Mouse (Mus musculus) gastrocnemius, adult 2 months (tissue): ENCODE results near the gene Hivep2. TPM values are rescaled to one million over a fixed set of nuclear protein-coding genes. Genes with fewer than 3 reads are reported as not detected.

Experiments used
- DNase-seq: peaks from one replicate; pipeline ENCODE4 v3.0.0; 2022
- H3K27ac ChIP-seq: fragments of 200-600 bp; 2 replicates; pipeline ENCODE4 v1.8.1; 2022; ENCODE audit warnings: mild to moderate bottlenecking
- H3K4me3 ChIP-seq: fragments of 200-600 bp; 2 replicates; pipeline ENCODE4 v1.8.1; 2022; ENCODE audit warnings: mild to moderate bottlenecking, moderate library complexity
- CTCF ChIP-seq: fragments of 200-600 bp; IDR thresholded peaks from 2 replicates; pipeline ENCODE4 v1.8.1; 2022; ENCODE audit warnings: antibody characterized with exemption, mild to moderate bottlenecking, moderate library complexity
- intact Hi-C: fragments of 180-260 bp; cut with DNase I; formaldehyde crosslinking; loops from one replicate; pipeline ENCODE4 v1.15.1; 2025
- total RNA-seq, 2 experiments: library from RNA; stranded (reverse); gene quantifications; 2 replicates each; pipeline ENCODE4 v1.2.3; 2021

The Hivep2 gene
- total RNA-seq, 2 experiments from 2014 or later, result 40.5 to 42.0 TPM

- DNase-seq, result peak; percentile 35
- Histone ChIP-seq H3K4me3 (no peak overlapping the region), H3K27ac (peak overlapping the region; percentile 82)
- intact Hi-C loops, result no loop called here
- TF ChIP-seq CTCF, result peak; percentile 57
Observed at GRCm38 (mm10) chr10:14046935-14047334, 81.1 kb downstream of the Hivep2 start.

- peak overlapping the region; percentile 82 for H3K27ac ChIP-seq
- peak overlapping the region; percentile 56 for H3K4me3 ChIP-seq
- intact Hi-C loops, result no loop called here
- TF ChIP-seq CTCF, result no peak
- peak; percentile 33 for DNase-seq
Observed at GRCm38 (mm10) chr10:14047661-14048060, 81.8 kb downstream of the Hivep2 start.

GRCm38 (mm10) chr10:14048322-14048915, 82.5 kb downstream of the Hivep2 start:
- TF ChIP-seq CTCF, result 0 out of 2 replicates have a peak, but pooled peaks have one; percentile 11
- H3K4me3 ChIP-seq, result peak overlapping the region; percentile 56
- DNase-seq, result peak; percentile 47
- intact Hi-C loops, result no loop called here
- peak overlapping the region; percentile 82 for H3K27ac ChIP-seq

- Histone ChIP-seq H3K4me3 (peak overlapping the region; percentile 56), H3K27ac (peak overlapping the region; percentile 82)
- no peak for DNase-seq
- intact Hi-C loops, result no loop called here
- no peak for TF ChIP-seq CTCF
Observed at GRCm38 (mm10) chr10:14048916-14049445, 83.1 kb downstream of the Hivep2 start.

- DNase-seq, result no peak
- peak overlapping the region; percentile 56 for H3K4me3 ChIP-seq
- H3K27ac ChIP-seq, result peak overlapping the region; percentile 82
- intact Hi-C loops, result loop anchor here (5.0 kb wide), 1 partner anchor 38 kb away; no protein-coding TSS in a partner anchor
- no peak for TF ChIP-seq CTCF
Observed at GRCm38 (mm10) chr10:14049686-14050085, 83.8 kb downstream of the Hivep2 start.

GRCm38 (mm10) chr10:14050586-14050985, 84.7 kb downstream of the Hivep2 start:
- no peak for DNase-seq
- no peak for TF ChIP-seq CTCF
- H3K4me3 ChIP-seq, result no peak overlapping the region
- H3K27ac ChIP-seq, result no peak overlapping the region
- intact Hi-C loops, result loop anchor here (5.0 kb wide), 1 partner anchor 37 kb away; no protein-coding TSS in a partner anchor

GRCm38 (mm10) chr10:14052109-14052689, 86.3 kb downstream of the Hivep2 start:
- DNase-seq, result no peak
- TF ChIP-seq CTCF, result no peak

GRCm38 (mm10) chr10:14054860-14055259, 89.0 kb downstream of the Hivep2 start:
- intact Hi-C loops, result loop anchor here (5.0 kb wide), 1 partner anchor 32 kb away; no protein-coding TSS in a partner anchor
- Histone ChIP-seq H3K27ac (peak overlapping the region; percentile 87), H3K4me3 (peak overlapping the region; percentile 45)
- no peak for DNase-seq
- no peak for TF ChIP-seq CTCF

More at GRCm38 (mm10) chr10:14052109-14052689, 86.3 kb downstream of the Hivep2 start:
- Histone ChIP-seq H3K4me3 (no peak overlapping the region), H3K27ac (peak overlapping the region; percentile 1; the same call in 1 of the 2 replicates)
- intact Hi-C loops, result loop anchor here (5.0 kb wide), 1 partner anchor 35 kb away; no protein-coding TSS in a partner anchor

GRCm38 (mm10) chr10:14055533-14055981, 89.7 kb downstream of the Hivep2 start:
- Histone ChIP-seq H3K27ac (peak overlapping the region; percentile 87), H3K4me3 (peak overlapping the region; percentile 45)
- intact Hi-C loops, result no loop called here
- DNase-seq, result peak; percentile 64
- TF ChIP-seq CTCF, result no peak

GRCm38 (mm10) chr10:14056057-14056456, 90.2 kb downstream of the Hivep2 start:
- intact Hi-C loops, result loop anchor here (2.0 kb wide), 1 partner anchor 85 kb away; no protein-coding TSS in a partner anchor
- H3K4me3 ChIP-seq, result peak overlapping the region; percentile 45
- DNase-seq, result no peak
- TF ChIP-seq CTCF, result no peak
- H3K27ac ChIP-seq, result peak overlapping the region; percentile 87

GRCm38 (mm10) chr10:14056584-14057451, 90.9 kb downstream of the Hivep2 start:
- Histone ChIP-seq H3K27ac (peak overlapping the region; percentile 87), H3K4me3 (no peak overlapping the region; the same call in 1 of the 2 replicates)
- DNase-seq, result peak; percentile 87
- no peak for TF ChIP-seq CTCF
- intact Hi-C loops, result loop anchor here (2.0 kb wide), 1 partner anchor 86 kb away; no protein-coding TSS in a partner anchor

- H3K4me3 ChIP-seq, result no peak overlapping the region
- peak overlapping the region; percentile 87 for H3K27ac ChIP-seq
- intact Hi-C loops, result loop anchor here (2.0 kb wide), 1 partner anchor 87 kb away; no protein-coding TSS in a partner anchor
- no peak for TF ChIP-seq CTCF
- no peak for DNase-seq
Observed at GRCm38 (mm10) chr10:14057841-14058605, 92.1 kb downstream of the Hivep2 start.
